Mouse (Mus musculus): Measurements from ENCODE around the gene Smarcd1.

Gene Smarcd1

DNA sequence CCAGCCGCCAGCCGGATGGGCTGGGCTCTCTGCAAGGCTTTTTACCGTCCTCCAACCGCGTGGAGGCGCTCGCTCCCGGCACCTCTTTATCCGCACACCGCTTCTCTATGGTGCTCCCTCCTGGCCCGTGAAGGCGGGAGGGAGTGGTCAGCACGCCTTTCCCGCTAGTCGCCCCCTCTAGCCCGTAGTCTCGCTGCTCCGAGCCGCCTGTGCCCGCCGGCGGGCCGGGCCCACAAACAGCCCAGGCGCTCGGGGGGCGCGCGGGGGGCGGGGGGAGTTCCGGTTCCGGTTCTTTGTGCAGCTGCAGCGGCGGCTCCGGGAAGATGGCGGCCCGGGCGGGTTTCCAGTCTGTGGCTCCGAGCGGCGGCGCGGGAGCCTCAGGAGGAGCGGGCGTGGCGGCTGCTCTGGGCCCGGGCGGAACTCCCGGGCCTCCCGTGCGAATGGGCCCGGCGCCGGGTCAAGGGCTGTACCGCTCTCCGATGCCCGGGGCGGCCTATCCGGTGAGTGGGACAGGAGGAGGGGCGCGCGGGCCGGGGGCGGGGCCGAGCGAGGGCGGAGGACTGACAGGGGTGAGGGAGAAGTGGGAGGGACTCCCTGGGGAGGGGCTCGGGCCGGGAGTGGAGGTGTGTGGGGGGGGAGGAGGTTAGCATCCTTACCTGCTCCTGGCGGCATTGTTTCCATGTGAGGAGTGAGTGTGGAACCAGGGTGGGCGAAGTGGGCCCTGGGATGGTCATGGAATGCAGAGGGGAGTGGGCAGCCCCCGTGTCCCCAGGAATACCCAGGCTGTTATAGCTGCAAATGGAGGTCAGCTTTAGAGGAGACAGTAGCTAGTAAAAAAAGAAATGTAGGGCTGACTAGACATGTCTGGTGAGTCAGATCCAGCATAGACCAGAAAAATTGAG, at the start of gene Smarcd1:
Gene Smarcd1, plus strand, starts transcription at position 131 of the 902 bp plus-strand sequence.
- in situ Hi-C loops (cut with MboI; ENCODE audit: low sequenced_read_pairs): no loop called here

DNA sequence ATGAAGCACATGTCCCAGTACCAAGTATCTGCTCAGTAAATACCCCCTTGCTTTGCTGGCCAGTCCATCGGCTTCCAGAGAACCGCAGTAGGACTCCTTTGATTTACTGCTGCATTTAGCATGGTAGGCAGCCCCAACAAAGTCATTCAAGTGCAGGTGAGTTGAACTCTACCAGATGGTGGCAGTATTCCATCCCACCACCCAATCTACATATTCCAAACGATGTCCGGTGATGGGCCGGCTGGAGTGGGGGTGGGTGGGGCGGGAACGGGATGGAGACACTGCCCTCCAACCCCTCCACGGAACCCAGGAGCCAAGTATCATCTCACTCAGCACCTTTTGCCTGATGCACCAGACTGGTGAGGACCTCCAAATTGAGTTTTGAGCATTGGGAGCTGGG, 48.6 kb upstream of the Smarcd1 start:
- in situ Hi-C loops (cut with MboI; ENCODE audit: low sequenced_read_pairs): no loop called here

DNA sequence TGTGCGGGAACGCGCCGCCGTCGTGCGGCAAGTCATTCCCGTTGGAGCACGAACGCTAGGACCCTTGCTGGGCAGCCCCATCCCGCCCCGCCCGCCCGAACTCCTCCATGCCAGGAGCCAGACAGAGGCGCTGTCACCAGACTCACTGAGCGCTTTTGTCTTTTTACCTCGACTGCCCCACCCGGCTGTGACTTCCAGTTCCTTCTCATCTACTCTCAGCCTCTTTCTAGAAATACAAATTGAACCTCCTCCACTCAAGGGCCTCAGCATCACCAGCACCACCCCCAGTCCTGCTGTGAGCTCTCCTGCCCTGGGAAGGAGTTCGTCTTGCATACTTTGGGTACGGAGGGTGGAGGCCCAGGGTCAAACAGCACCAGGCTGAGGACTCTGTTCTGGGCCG, 48.1 kb upstream of the Smarcd1 start:
- in situ Hi-C loops (cut with MboI; ENCODE audit: low sequenced_read_pairs): no loop called here

DNA sequence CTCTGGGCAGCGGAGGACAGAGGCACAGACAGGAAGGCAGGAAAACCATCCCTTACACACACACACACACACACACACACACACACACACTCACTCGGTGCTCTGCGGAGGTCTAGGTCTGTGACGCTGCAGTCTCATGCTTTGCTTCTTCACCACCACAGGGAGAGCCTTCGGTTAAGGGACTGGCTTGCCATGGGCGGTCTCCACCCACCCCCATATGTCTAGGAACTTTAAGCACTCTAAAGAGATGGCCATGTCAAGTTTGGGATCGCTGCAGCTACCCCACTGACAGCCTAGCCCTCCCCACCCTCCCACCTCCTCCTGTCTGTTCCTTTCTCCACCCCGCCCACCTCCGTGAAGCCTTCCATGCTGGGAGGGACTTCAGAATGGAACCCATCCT, 46.0 kb upstream of the Smarcd1 start:
- in situ Hi-C loops (cut with MboI; ENCODE audit: low sequenced_read_pairs): no loop called here

DNA sequence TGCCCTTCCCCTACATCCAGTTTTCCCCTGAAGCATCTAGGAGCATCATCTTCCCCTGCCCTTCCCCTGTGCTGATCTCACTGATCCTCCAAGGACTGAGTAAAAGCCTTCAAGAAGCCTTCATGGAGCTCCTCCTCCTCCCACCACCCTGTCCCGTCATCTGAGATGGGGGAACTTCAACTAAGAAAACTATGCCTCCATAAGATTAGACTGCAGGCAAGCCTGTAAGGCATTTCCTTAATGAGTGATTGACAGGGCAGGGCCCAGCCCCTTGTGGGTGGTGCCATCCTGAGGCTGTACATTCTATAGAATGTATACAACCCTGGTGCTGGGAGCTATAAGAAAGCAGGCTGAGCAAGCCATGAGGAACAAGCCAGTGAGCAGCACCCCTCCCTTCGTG, 43.5 kb upstream of the Smarcd1 start:
- in situ Hi-C loops (cut with MboI; ENCODE audit: low sequenced_read_pairs): no loop called here

DNA sequence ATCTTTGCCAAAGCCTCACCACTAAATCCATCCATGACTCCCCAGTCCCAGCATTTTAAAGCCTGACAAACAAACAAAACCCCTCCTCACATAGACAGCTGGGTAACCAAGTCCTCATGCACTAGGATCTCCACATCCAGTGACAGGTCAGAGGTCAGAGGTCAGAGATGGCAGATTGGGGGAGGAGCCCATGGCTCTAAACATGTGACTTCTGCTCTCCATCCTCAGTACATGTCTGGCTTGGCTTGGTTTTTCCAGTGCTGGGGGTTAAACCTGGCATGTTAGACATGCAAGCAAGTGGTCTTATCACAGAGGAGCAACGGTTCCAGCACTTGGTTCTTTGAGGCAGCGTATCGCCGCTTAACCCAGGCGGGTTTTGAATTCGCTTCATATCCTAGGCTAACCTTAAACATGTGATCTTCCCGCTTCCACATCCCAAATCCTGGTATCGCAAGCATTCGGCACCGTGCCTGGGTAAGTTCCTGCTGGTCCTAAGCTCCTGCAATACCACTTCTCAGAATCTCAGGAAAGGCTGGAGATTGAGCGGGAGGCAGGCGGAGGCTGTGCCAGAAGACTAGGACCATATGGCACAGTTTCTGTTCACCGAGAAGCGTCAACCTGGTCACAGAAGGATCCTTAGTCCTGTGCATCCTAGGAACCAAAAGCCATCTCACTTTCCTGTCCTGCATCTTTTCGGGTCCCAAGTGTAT, 40.7 kb upstream of the Smarcd1 start:
- in situ Hi-C loops (cut with MboI; ENCODE audit: low sequenced_read_pairs): no loop called here

DNA sequence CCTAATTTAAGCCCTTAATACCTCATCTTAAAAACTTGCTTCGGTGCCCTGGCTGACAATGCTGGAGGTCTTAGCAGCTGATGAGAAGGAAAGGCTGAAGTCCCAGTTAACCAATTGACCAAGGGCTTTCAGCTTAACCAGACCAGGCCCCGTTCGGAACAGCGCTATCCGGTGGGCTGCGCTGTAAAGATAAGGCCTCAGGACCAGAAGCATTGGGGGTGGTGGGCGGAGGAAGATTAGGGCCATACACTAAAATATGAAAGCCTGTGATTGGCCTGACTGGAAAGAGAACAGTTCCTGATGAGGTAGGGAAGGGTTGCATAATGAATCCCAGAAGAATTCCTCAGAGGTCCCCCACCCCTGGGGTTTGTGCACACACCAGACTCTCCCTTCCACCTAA, 39.6 kb upstream of the Smarcd1 start:
- in situ Hi-C loops (cut with MboI; ENCODE audit: low sequenced_read_pairs): no loop called here

DNA sequence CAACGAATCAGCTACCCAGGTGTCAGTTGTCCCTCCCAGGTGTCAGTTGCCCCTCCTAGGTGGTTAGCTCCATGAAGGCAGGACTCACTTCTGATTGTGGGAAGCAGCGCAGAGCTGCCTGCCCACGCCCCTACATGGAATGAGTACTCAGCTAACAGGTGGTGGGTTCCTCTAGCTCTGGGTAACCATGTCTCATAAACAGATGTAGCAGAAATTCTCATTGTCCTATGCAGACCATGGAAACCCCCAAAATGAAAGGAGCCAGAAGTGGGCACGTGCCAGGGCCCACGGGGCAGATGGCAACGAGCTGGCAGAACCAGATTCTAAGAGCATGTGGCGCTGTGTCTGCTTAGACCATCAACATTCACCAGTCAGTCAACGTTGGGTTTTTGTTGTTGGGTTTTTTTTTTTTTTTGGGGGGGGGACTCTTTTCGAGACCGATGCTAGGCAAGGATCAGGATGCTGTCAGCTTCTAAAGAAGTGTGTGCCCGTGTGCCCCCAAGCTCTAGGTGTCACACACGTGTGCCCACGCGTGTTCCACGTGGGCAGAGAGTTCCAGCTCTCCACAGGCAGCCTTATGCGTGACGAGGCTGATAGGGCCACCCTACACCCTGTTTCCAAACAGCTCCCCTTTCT, 37.8 kb upstream of the Smarcd1 start:
- in situ Hi-C loops (cut with MboI; ENCODE audit: low sequenced_read_pairs): no loop called here

DNA sequence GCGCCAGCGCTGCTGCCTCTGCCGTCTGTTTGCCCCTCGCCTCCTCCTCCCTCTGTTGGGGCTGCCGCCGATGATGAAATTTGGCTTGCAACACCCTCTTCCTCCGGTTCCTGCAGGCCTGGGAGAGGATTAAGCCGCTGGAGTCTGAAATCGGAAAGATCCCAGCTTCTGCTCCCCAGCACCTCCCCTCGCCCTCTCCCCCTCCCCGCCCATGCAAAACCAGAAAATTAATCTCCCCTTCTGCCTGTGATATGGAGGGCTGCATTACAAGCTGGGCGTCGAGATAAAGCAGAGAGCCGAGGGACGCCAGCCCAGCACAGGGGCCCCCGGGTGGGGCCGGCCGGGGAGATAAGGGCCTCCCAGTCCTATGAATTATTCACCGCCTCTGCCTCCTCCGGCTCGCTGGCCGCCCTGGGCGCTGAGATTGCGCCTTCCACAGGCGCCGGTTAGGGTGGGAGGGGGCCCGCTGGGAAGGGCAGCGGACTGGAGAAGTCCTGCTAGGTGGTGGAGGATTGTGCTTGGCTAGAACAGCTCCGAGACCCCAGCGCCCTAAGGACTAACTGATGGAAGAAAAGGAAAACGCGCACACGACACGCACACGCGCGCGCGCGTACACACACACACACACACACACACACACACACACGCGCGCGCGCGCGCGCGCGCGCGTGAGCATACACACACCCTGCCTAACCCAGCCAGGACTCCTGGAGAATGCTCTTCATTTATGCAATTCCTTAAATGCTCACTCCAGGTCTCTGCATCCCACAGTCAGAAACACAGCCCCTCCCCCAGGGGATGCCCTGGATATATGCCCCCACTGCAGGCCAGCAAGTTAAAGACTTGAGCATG, 37.1 kb upstream of the Smarcd1 start:
- in situ Hi-C loops (cut with MboI; ENCODE audit: low sequenced_read_pairs): no loop called here

DNA sequence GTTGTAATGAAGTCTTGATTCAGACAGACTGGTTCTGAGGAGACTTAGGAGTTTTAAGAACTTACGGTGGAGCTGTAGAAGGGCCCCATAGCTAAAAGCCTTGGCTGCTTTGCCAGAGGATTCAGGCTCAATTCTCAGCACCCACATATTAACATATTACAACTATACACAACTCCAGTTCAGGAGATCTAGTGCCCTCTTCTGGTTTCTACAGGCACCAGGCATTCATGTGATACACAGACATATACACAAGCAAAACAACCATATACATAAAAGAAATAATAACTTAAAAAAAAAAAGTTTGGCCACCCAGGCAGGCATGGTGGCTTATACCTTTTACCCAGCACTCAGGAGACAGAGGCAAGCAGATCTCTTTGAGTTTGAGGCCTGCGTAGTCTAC, 34.4 kb upstream of the Smarcd1 start:
- in situ Hi-C loops (cut with MboI; ENCODE audit: low sequenced_read_pairs): no loop called here

DNA sequence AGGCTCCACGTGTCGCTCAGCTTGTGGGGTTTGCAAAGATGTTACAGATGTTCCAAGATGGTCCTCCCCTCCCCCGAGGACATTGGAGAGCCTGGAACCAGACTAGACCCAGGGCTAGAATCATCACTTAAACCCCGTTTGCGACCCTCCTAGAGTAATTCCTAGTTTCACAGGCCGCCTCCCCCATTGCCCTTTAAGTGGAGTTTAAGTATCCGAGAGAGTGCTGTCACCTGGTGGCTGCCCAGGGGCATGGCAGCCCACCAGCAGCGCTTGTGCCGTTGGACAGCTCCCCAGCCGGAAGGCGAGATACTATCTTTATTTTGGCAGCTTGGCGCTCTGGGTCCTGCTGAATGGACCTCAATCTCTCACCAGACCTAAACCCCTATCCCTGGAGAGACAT, 33.0 kb upstream of the Smarcd1 start:
- in situ Hi-C loops (cut with MboI; ENCODE audit: low sequenced_read_pairs): no loop called here

DNA sequence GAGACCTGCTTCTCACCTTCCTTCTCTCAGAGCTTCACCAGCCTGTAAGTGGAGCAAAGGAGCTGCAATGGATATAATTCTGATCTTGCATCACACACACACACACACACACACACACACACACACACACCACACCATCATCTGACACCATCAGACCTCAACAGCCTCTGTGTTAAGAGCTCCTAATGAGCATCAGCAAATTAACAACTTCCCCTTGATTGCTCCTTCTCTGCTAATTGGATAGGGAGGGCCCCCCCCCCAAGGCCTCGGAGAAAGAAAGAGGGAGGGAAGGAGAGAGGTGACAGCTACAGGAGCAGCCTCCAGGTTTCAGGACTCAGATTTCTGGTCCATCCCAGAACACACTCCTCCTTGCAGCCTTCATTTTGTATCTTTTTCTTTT, 32.5 kb upstream of the Smarcd1 start:
- in situ Hi-C loops (cut with MboI; ENCODE audit: low sequenced_read_pairs): no loop called here

DNA sequence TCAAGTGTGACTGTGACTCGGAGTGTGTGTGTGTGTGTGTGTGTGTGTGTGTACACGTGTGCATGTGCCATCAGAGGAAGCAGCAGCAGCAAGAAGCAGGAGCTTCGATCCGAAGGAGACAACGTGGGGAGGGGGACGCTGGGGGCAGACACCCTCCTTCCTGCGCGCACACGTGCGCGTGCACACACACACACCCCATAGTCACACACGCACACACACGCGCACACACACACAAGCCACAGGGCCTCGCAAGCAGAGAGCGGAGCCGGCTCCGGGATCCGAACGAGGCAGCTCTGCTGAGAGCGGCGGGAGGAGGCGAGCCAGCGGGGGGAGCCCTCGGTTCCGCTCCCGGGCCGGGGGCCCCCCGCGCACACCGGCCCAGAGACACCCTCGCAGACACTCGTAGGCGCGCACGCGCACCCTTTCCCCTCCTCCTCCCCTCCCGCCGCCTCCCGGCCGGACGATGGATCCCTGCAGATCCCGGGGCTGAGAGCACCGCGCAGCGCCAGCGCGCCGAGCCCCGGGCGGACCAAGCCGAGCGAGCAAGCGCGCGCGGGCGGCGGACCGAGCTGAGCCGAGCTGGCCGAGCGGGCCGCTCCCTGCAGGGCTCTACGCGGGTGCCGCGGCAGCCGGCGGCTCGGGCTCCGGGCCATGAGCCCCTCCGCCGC, 31.6 kb upstream of the Smarcd1 start, which contains the start of gene Asic1:
Gene Asic1, plus strand, starts transcription at position 215 of the 668 bp plus-strand sequence.
- in situ Hi-C loops (cut with MboI; ENCODE audit: low sequenced_read_pairs): loop anchor here (5.0 kb wide), 1 partner anchor 73 kb away; no protein-coding TSS in a partner anchor

DNA sequence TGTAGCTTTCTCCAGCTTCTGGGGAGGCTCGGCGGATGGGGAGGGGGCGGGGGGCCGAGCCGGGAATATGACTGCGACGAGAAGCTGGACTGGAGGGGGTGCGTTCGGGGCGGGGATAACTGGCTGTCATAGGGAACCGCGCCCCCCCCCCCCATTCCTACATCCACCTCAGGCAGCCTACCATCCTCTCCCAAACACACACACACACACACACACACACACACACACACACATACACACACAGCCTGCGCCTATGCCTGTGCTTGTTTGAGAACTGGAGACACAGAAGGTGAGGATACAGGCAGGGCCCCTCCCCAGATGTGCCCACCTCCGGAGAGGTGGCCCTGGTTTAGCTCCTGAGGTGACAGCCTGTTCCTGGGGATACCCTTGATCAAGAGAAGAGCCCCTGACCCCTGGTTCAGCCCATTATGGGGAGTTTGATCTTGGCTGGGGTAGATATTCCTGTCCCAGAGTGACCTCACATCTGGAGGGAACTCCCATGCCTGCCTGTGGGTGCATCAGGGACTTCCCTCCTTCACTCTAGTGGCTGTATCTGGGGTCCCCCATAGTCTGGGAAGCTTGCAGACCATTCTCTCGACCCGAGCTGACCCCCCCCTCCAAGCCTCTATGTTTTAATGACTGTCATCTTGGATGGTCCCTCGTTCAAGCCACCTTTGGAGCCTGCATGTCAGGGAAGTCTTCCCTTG, 30.8 kb upstream of the Smarcd1 start:
- in situ Hi-C loops (cut with MboI; ENCODE audit: low sequenced_read_pairs): loop anchor here (5.0 kb wide), 1 partner anchor 74 kb away; no protein-coding TSS in a partner anchor

DNA sequence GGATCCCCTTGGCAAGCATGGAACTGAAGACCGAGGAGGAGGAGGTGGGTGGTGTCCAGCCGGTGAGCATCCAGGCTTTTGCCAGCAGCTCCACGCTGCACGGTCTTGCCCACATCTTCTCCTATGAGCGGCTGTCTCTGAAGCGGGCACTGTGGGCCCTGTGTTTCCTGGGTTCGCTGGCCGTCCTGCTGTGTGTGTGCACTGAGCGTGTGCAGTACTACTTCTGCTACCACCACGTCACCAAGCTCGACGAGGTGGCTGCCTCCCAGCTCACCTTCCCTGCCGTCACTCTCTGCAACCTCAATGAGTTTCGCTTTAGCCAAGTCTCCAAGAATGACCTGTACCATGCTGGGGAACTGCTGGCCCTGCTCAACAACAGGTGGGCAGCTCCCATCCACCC, 30.1 kb upstream of the Smarcd1 start:
- in situ Hi-C loops (cut with MboI; ENCODE audit: low sequenced_read_pairs): loop anchor here (5.0 kb wide), 1 partner anchor 74 kb away; no protein-coding TSS in a partner anchor

DNA sequence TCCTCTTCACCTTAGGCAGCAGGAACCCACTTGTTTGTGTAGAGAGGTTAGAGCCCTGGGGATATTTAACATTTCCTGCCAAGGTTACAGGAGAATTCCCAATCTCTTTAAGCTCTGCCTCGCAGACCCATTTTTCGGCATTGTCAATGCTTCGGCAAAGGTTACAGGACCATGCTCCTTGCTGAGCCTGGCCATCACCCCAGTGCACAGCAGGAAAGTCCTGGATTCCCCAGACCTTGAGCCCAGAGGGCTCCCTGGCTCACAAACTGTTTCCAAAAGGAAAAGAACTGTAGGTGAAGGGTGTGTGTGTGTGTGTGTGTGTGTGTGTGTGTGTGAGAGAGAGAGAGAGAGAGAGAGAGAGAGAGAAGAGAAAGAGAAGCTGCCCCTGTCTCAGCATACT, 27.1 kb upstream of the Smarcd1 start:
- in situ Hi-C loops (cut with MboI; ENCODE audit: low sequenced_read_pairs): loop anchor here (5.0 kb wide), 1 partner anchor 78 kb away; no protein-coding TSS in a partner anchor

DNA sequence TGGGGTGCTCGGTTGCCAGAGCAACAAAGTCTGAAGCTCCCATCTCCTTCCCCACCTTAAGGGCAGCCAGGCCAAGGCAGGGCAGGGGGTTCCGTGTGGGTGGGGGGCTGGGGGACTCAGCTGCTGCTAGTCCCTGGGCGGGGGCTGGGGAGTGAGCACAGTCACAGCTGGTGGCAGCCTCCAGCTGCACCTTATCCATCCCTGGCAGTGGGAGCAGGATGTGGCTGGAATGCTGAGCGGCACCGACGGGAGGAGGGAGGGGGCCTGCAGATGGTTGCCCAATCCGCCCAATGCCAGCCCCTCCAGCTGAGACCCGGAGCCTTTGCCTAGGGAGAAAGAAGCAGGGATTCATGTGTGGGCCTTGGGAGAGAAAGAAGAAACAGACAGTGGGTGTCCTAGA, 24.8 kb upstream of the Smarcd1 start:
- in situ Hi-C loops (cut with MboI; ENCODE audit: low sequenced_read_pairs): no loop called here

DNA sequence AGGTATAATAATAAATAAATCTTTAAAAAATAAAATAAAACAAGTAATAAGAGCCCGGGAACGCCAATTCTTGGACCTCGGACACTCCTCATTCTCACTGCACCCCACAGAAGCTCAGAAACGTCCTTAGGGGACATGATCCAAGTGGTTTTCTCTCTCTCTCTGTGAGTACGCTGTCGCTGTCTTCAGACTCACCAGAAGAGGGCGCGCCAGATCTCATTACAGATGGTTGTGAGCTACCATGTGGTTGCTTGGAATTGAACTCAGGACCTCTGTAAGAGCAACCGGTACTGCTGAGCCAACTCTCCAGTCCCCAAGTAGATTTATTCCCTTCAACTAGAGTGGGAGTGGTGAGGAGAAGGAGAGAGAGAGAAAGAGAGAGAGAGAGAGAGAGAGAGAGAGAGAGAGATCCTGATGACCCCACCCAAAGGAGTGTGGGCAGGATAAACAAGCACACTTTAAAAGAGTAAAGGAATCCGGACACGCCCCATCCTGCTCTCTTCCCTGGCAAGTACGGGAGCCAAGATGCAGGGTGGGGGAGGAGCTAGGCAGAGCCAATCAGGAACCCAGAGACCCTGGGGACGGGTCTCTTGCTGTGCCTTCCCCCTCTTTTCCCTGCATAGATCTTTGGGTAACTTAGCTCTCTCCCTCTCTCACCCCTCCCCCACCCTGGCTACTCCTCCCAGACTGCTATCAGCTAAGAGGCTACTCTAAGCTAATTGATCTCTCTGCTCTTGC, 23.7 kb upstream of the Smarcd1 start:
- in situ Hi-C loops (cut with MboI; ENCODE audit: low sequenced_read_pairs): no loop called here

DNA sequence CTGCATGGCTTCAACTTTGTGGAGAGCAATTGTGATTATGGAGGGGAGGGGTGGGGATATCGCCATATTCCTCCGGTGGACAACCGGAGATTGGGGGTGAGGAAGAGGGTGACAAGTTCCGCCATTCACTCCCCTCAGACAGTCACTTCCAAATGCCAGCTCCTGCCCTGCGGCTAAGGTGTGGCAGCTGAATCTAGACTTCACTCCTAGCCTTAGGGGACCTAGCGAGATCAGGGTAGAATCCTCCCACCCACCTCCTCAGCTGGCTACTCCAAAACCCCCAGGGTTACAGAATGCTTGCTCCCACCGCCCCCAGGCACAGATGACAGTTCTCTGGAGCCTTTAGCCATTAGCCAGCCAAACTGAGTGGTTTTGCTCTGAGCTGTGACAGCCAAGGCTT, 22.9 kb upstream of the Smarcd1 start:
- in situ Hi-C loops (cut with MboI; ENCODE audit: low sequenced_read_pairs): no loop called here

Data from CH12F3 (cell line).